ENCODE assay signal across 9 mouse cellular contexts in genomic region chr10:93486622-93487021, GRCm38 (mm10). TPM values are rescaled to one million over a fixed set of nuclear protein-coding genes. Genes with fewer than 3 reads are reported as not detected.
DNase-seq lines count a peak whose midpoint lies in the region; ATAC-seq and TF ChIP-seq lines count a peak whose summit lies in the region.
"Had no signal": no experiment of that assay in that cellular context is flagged by ENCODE, and none has a peak within 500 bp of the region (broad histone marks: within the 10 kb centered on the region; RNA-seq: fewer than 3 reads in every experiment).

No protein-coding gene starts in this region.

- no peak overlapping the region for H3K9ac ChIP-seq in liver, embryonic 12.5 days
- H3K9ac ChIP-seq in kidney, embryonic 14.5 days (ENCODE audit: low read depth, low read length) = no peak overlapping the region
- H3K9ac ChIP-seq in lung, postnatal 0 days (replicated peaks; ENCODE audit: low read depth) = no peak overlapping the region

- no peak overlapping the region for H3K4me2 ChIP-seq in liver, embryonic 12.5 days
- no peak overlapping the region for H3K4me2 ChIP-seq in kidney, embryonic 14.5 days (replicated peaks; ENCODE audit: low read depth, low read length)
- H3K4me2 ChIP-seq in lung, postnatal 0 days (replicated peaks; ENCODE audit: low read depth, low read length) = no peak overlapping the region

- H3K9me3 ChIP-seq in liver, embryonic 12.5 days (replicated peaks) = no peaks in the 10 kb centered on the region
- H3K9me3 ChIP-seq in kidney, embryonic 14.5 days (ENCODE audit: control insufficient read depth, low read length) = no peaks in the 10 kb centered on the region
- H3K9me3 ChIP-seq in lung, postnatal 0 days (ENCODE audit: low read length) = no peaks in the 10 kb centered on the region

- peak; percentile 84 for TF ChIP-seq CTCF in lung, postnatal 0 days (IDR thresholded peaks at IDR 0.05)

- H3K4me3 ChIP-seq in liver, embryonic 12.5 days = no peak overlapping the region
- H3K4me3 ChIP-seq in kidney, embryonic 14.5 days (ENCODE audit: low read length) = no peak overlapping the region
- H3K4me3 ChIP-seq in lung, postnatal 0 days (ENCODE audit: low read depth, low read length) = no peak overlapping the region

- ATAC-seq in liver, embryonic 12.5 days = no peak
- ATAC-seq in kidney, embryonic 14.5 days (ENCODE audit: low FRiP score, low TSS enrichment) = peak; percentile 16; the same call in 1 of the 2 replicates
- ATAC-seq in lung, postnatal 0 days = no peak
- no peak for ATAC-seq in erythroblast, adult 5-6 weeks (replicated peaks; ENCODE audit: low FRiP score, poor library complexity, severe bottlenecking)

- no peak overlapping the region for H3K27ac ChIP-seq in liver, embryonic 12.5 days
- H3K27ac ChIP-seq in kidney, embryonic 14.5 days (ENCODE audit: low read depth, low read length) = no peak overlapping the region
- no peak overlapping the region for H3K27ac ChIP-seq in lung, postnatal 0 days (ENCODE audit: low read length)

- peaks cover 38% of the 10 kb centered on the region for H3K36me3 ChIP-seq in liver, embryonic 12.5 days
- H3K36me3 ChIP-seq in kidney, embryonic 14.5 days (ENCODE audit: control insufficient read depth, insufficient read depth, low read length) = peaks cover 36% of the 10 kb centered on the region
- H3K36me3 ChIP-seq in lung, postnatal 0 days (ENCODE audit: insufficient read depth, low read length) = peaks cover 19% of the 10 kb centered on the region; the same call in 1 of the 2 replicates

- no peak for TF ChIP-seq EP300 in lung, postnatal 0 days (IDR thresholded peaks at IDR 0.05)

- peak; percentile 19 for DNase-seq in liver
- peak; percentile 85 for DNase-seq in brain, adult 2 months (ENCODE audit: low read depth, low spot score)
- peak; percentile 61 for DNase-seq in embryo, embryonic 9.5 days (ENCODE audit: extremely low spot score)
- peak; percentile 73 for DNase-seq in lung, postnatal 0 days (ENCODE audit: low spot score)
- DNase-seq in thymus, postnatal 25 days = no peak

- 25% methylated on average over 4 of the region's 4 CpGs for WGBS in liver, embryonic 12.5 days (ENCODE audit: insufficient replicate concordance)
- 22% methylated on average over 4 of the region's 4 CpGs for WGBS in kidney, embryonic 14.5 days
- 22% methylated on average over 4 of the region's 4 CpGs for WGBS in lung, postnatal 0 days

- peaks cover 11% of the 10 kb centered on the region; the same call in 1 of the 2 replicates for H3K4me1 ChIP-seq in liver, embryonic 12.5 days
- no peaks in the 10 kb centered on the region for H3K4me1 ChIP-seq in kidney, embryonic 14.5 days (ENCODE audit: control insufficient read depth, insufficient read depth, low read length)
- H3K4me1 ChIP-seq in lung, postnatal 0 days (ENCODE audit: insufficient read depth, low read depth, low read length) = no peaks in the 10 kb centered on the region

- no peaks in the 10 kb centered on the region for H3K27me3 ChIP-seq in liver, embryonic 12.5 days (replicated peaks)
- no peaks in the 10 kb centered on the region for H3K27me3 ChIP-seq in kidney, embryonic 14.5 days (ENCODE audit: control insufficient read depth, insufficient read depth, low read length)
- H3K27me3 ChIP-seq in lung, postnatal 0 days (replicated peaks; ENCODE audit: insufficient read depth, low read length) = no peaks in the 10 kb centered on the region

RNA-seq across cellular contexts. Expression of gene Hal, which starts 1.9 kb away (rescaled TPM):
- polyA plus RNA-seq in liver, embryonic 12.5 days (2016; fragmentation: Nextera tagmentation; extraction: Ambion mirVana) = 1.6 and 1.8 TPM in 2 replicates
- polyA plus RNA-seq in kidney, embryonic 14.5 days (2014; fragmentation: Nextera tagmentation; extraction: Ambion mirVana) = not detected in 2 replicates
- polyA plus RNA-seq in lung, postnatal 0 days (2015; fragmentation: Nextera tagmentation; extraction: Ambion mirVana) = 0.27 TPM in 1 of 2 replicates, not detected in the other
- total RNA-seq in erythroblast, adult 5-6 weeks (2015; ENCODE audit: low replicate concordance) = 2.5 and 3.6 TPM in 2 replicates
- total RNA-seq in erythroblast, adult 5-6 weeks (2017; ENCODE audit: low replicate concordance) = 0.51 and 1.3 TPM in 2 replicates

RNA-seq across cellular contexts. Expression of gene Lta4h, which starts 33.4 kb away (rescaled TPM):
- polyA plus RNA-seq in liver, embryonic 12.5 days (2016; fragmentation: Nextera tagmentation; extraction: Ambion mirVana) = 97.2 and 104 TPM in 2 replicates
- 146 and 179 TPM in 2 replicates for polyA plus RNA-seq in kidney, embryonic 14.5 days (2014; fragmentation: Nextera tagmentation; extraction: Ambion mirVana)
- 88.6 and 95.6 TPM in 2 replicates for polyA plus RNA-seq in lung, postnatal 0 days (2015; fragmentation: Nextera tagmentation; extraction: Ambion mirVana)
- 251 and 286 TPM in 2 replicates for total RNA-seq in erythroblast, adult 5-6 weeks (2015; ENCODE audit: low replicate concordance)
- 144 and 157 TPM in 2 replicates for total RNA-seq in erythroblast, adult 5-6 weeks (2017; ENCODE audit: low replicate concordance)

RNA-seq across cellular contexts. Expression of gene Amdhd1, which starts 53.2 kb away (rescaled TPM):
- polyA plus RNA-seq in liver, embryonic 12.5 days (2016; fragmentation: Nextera tagmentation; extraction: Ambion mirVana) = 6.3 and 6.9 TPM in 2 replicates
- polyA plus RNA-seq in kidney, embryonic 14.5 days (2014; fragmentation: Nextera tagmentation; extraction: Ambion mirVana) = 0.33 and 0.76 TPM in 2 replicates
- 0.11 and 0.24 TPM in 2 replicates for polyA plus RNA-seq in lung, postnatal 0 days (2015; fragmentation: Nextera tagmentation; extraction: Ambion mirVana)
- not detected in 2 replicates for total RNA-seq in erythroblast, adult 5-6 weeks (2015; ENCODE audit: low replicate concordance)
- not detected in 2 replicates for total RNA-seq in erythroblast, adult 5-6 weeks (2017; ENCODE audit: low replicate concordance)
- total RNA-seq: neutrophil, adult 5-6 weeks had no signal

RNA-seq across cellular contexts. Expression of gene Ccdc38, which starts 53.8 kb away (rescaled TPM):
- 0.14 and 0.29 TPM in 2 replicates for polyA plus RNA-seq in liver, embryonic 12.5 days (2016; fragmentation: Nextera tagmentation; extraction: Ambion mirVana)
- 0.28 and 0.49 TPM in 2 replicates for polyA plus RNA-seq in kidney, embryonic 14.5 days (2014; fragmentation: Nextera tagmentation; extraction: Ambion mirVana)
- 0.13 and 0.15 TPM in 2 replicates for polyA plus RNA-seq in lung, postnatal 0 days (2015; fragmentation: Nextera tagmentation; extraction: Ambion mirVana)
- not detected in 2 replicates for total RNA-seq in erythroblast, adult 5-6 weeks (2015; ENCODE audit: low replicate concordance)
- total RNA-seq in erythroblast, adult 5-6 weeks (2017; ENCODE audit: low replicate concordance) = 0.34 TPM in 1 of 2 replicates, not detected in the other
- total RNA-seq: neutrophil, adult 5-6 weeks had no signal
